Mouse (Mus musculus): ENCODE measurements around the gene Ell3. TPM values are rescaled to one million over a fixed set of nuclear protein-coding genes. Genes with fewer than 3 reads are reported as not detected.

Gene Ell3
- polyA plus RNA-seq, 1 experiment from 2014 or later: 2.1 TPM

GRCm38 (mm10) chr2:121448739-121449535 is 4.9 kb upstream of the Ell3 start, which contains the start of gene Serf2:
TSS of gene Serf2 (plus strand) at chr2:121449195.
- Histone ChIP-seq H3K4me2 (replicated peaks; ENCODE audit: low read depth, low read length) (peak within 1 kb of the TSS; percentile 73), H3K4me3 (ENCODE audit: low read depth, low read length) (peak within 1 kb of the TSS; percentile 99), H3K9ac (replicated peaks; ENCODE audit: low read depth) (peak within 1 kb of the TSS; percentile 98), H3K27ac (ENCODE audit: low read length) (peak within 1 kb of the TSS; percentile 98), H3K4me1 (ENCODE audit: insufficient read depth, low read depth, low read length) (0 out of 2 replicates have a peak, but pooled peaks cover 2% of the 10 kb centered on the region), H3K36me3 (ENCODE audit: insufficient read depth, low read length) (no peaks in the 10 kb centered on the region; the same call in 1 of the 2 replicates), H3K9me3 (ENCODE audit: low read length) (no peaks in the 10 kb centered on the region), H3K27me3 (replicated peaks; ENCODE audit: insufficient read depth, low read length) (no peaks in the 10 kb centered on the region)
- TF ChIP-seq EP300 (IDR thresholded peaks at IDR 0.05) (no peak), CTCF (IDR thresholded peaks at IDR 0.05) (no peak)
- peak; percentile 99 for DNase-seq (ENCODE audit: low spot score)
- 1% methylated on average over 59 of the region's 74 CpGs for WGBS
- peak; percentile 97 for ATAC-seq

- Histone ChIP-seq H3K27me3 (replicated peaks; ENCODE audit: insufficient read depth, low read length) (no peaks in the 10 kb centered on the region), H3K27ac (ENCODE audit: low read length) (peak overlapping the region; percentile 93), H3K36me3 (ENCODE audit: insufficient read depth, low read length) (no peaks in the 10 kb centered on the region; the same call in 1 of the 2 replicates), H3K9me3 (ENCODE audit: low read length) (no peaks in the 10 kb centered on the region), H3K9ac (replicated peaks; ENCODE audit: low read depth) (peak overlapping the region; percentile 27; the same call in 1 of the 2 replicates), H3K4me3 (ENCODE audit: low read depth, low read length) (peak overlapping the region; percentile 39), H3K4me1 (ENCODE audit: insufficient read depth, low read depth, low read length) (0 out of 2 replicates have a peak, but pooled peaks cover 2% of the 10 kb centered on the region), H3K4me2 (replicated peaks; ENCODE audit: low read depth, low read length) (peak overlapping the region; percentile 58)
- ATAC-seq (no peak), DNase-seq (ENCODE audit: low spot score) (peak; percentile 67)
- TF ChIP-seq EP300 (IDR thresholded peaks at IDR 0.05): no peak
- TF ChIP-seq CTCF (IDR thresholded peaks at IDR 0.05): peak; percentile 58
- 11% methylated on average over 9 of the region's 9 CpGs for WGBS
Measured at GRCm38 (mm10) chr2:121448136-121448535, 4.1 kb upstream of the Ell3 start.

GRCm38 (mm10) chr2:121447006-121447405 is 2.9 kb upstream of the Ell3 start:
- Histone ChIP-seq H3K4me2 (replicated peaks; ENCODE audit: low read depth, low read length) (no peak overlapping the region), H3K4me3 (ENCODE audit: low read depth, low read length) (no peak overlapping the region), H3K4me1 (ENCODE audit: insufficient read depth, low read depth, low read length) (peaks cover 11% of the 10 kb centered on the region; the same call in 1 of the 2 replicates), H3K36me3 (ENCODE audit: insufficient read depth, low read length) (no peaks in the 10 kb centered on the region), H3K9ac (replicated peaks; ENCODE audit: low read depth) (no peak overlapping the region), H3K9me3 (ENCODE audit: low read length) (no peaks in the 10 kb centered on the region), H3K27ac (ENCODE audit: low read length) (no peak overlapping the region), H3K27me3 (replicated peaks; ENCODE audit: insufficient read depth, low read length) (no peaks in the 10 kb centered on the region)
- no peak for DNase-seq (ENCODE audit: low spot score)
- ATAC-seq: no peak
- TF ChIP-seq CTCF (IDR thresholded peaks at IDR 0.05): no peak
- TF ChIP-seq EP300 (IDR thresholded peaks at IDR 0.05): no peak
- WGBS: 79% methylated on average over 3 of the region's 3 CpGs

- Histone ChIP-seq H3K4me2 (replicated peaks; ENCODE audit: low read depth, low read length) (no peak overlapping the region), H3K4me3 (ENCODE audit: low read depth, low read length) (no peak overlapping the region), H3K9ac (replicated peaks; ENCODE audit: low read depth) (no peak overlapping the region), H3K27me3 (replicated peaks; ENCODE audit: insufficient read depth, low read length) (no peaks in the 10 kb centered on the region), H3K9me3 (ENCODE audit: low read length) (no peaks in the 10 kb centered on the region), H3K4me1 (ENCODE audit: insufficient read depth, low read depth, low read length) (peaks cover 15% of the 10 kb centered on the region; the same call in 1 of the 2 replicates), H3K27ac (ENCODE audit: low read length) (no peak overlapping the region), H3K36me3 (ENCODE audit: insufficient read depth, low read length) (no peaks in the 10 kb centered on the region)
- ATAC-seq (no peak), DNase-seq (ENCODE audit: low spot score) (no peak)
- WGBS: 77% methylated on average over 4 of the region's 4 CpGs
- TF ChIP-seq CTCF (IDR thresholded peaks at IDR 0.05) (no peak), EP300 (IDR thresholded peaks at IDR 0.05) (no peak)
Measured at GRCm38 (mm10) chr2:121446506-121446905, 2.4 kb upstream of the Ell3 start.

GRCm38 (mm10) chr2:121445117-121445516 is 1.0 kb upstream of the Ell3 start:
- no peak overlapping the region for H3K27ac ChIP-seq (ENCODE audit: low read length)
- no peak overlapping the region for H3K4me3 ChIP-seq (ENCODE audit: low read depth, low read length)
- H3K4me1 ChIP-seq (ENCODE audit: insufficient read depth, low read depth, low read length): peaks cover 13% of the 10 kb centered on the region; the same call in 1 of the 2 replicates
- WGBS: 71% methylated on average over 3 of the region's 3 CpGs
- no peaks in the 10 kb centered on the region for H3K27me3 ChIP-seq (replicated peaks; ENCODE audit: insufficient read depth, low read length)
- no peaks in the 10 kb centered on the region for H3K36me3 ChIP-seq (ENCODE audit: insufficient read depth, low read length)
- no peak overlapping the region for H3K4me2 ChIP-seq (replicated peaks; ENCODE audit: low read depth, low read length)
- TF ChIP-seq CTCF (IDR thresholded peaks at IDR 0.05) (no peak), EP300 (IDR thresholded peaks at IDR 0.05) (no peak)
- no peak for DNase-seq (ENCODE audit: low spot score)
- H3K9me3 ChIP-seq (ENCODE audit: low read length): no peaks in the 10 kb centered on the region
- H3K9ac ChIP-seq (replicated peaks; ENCODE audit: low read depth): no peak overlapping the region
- no peak for ATAC-seq

- 14% methylated on average over 8 of the region's 8 CpGs for WGBS
- Histone ChIP-seq H3K27me3 (replicated peaks; ENCODE audit: insufficient read depth, low read length) (no peaks in the 10 kb centered on the region), H3K36me3 (ENCODE audit: insufficient read depth, low read length) (0 out of 2 replicates have a peak, but pooled peaks cover 3% of the 10 kb centered on the region), H3K4me1 (ENCODE audit: insufficient read depth, low read depth, low read length) (peaks cover 13% of the 10 kb centered on the region; the same call in 1 of the 2 replicates), H3K4me2 (replicated peaks; ENCODE audit: low read depth, low read length) (peak overlapping the region; percentile 90), H3K4me3 (ENCODE audit: low read depth, low read length) (peak overlapping the region; percentile 38), H3K27ac (ENCODE audit: low read length) (peak overlapping the region; percentile 4; the same call in 1 of the 2 replicates), H3K9ac (replicated peaks; ENCODE audit: low read depth) (peak overlapping the region; percentile 47), H3K9me3 (ENCODE audit: low read length) (no peaks in the 10 kb centered on the region)
- TF ChIP-seq CTCF (IDR thresholded peaks at IDR 0.05): no peak
- TF ChIP-seq EP300 (IDR thresholded peaks at IDR 0.05): no peak
- peak; percentile 19 for DNase-seq (ENCODE audit: low spot score)
- ATAC-seq: peak; percentile 10; the same call in 1 of the 2 replicates
Measured at GRCm38 (mm10) chr2:121443068-121443349, 1.1 kb downstream of the Ell3 start.
